Mouse (Mus musculus) right cerebral cortex, adult 2 months (tissue): ENCODE measurements around the gene 6820408C15Rik.
A peak's percentile ranks its signal among the peaks of the same experiment; 100 is the strongest.
"Not testable (repeated sequence)": the region's sequence is repeated elsewhere in the genome, so short reads cannot be mapped to it uniquely, and the experiment has no call there.

Experiments
- DNase-seq, 2 experiments: peaks; one replicate each; pipeline ENCODE4 v3.0.0; 2021 to 2022; ENCODE audit warnings: low spot score in 2 of 2

6820408C15Rik gene

DNA sequence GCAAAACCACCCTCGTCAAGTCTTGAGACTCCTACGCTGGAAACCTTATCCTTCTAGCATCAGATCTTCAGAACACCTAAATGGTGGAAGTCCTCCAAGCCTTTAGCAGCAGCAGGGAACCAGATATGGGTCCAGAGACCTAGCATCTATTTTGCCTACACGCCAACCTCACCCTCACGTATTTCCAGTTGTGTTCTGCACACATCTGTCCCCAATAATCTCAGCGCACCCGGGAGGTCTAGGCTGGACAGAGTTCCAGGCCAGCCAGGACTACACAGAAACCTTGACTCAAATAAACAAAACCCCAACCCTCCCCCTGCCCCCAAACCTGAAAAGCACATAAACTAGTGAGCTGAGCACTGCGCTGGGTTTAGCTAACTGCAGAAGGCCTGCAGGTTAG is 3.9 kb upstream of the 6820408C15Rik start:
- DNase-seq, result no peak

DNA sequence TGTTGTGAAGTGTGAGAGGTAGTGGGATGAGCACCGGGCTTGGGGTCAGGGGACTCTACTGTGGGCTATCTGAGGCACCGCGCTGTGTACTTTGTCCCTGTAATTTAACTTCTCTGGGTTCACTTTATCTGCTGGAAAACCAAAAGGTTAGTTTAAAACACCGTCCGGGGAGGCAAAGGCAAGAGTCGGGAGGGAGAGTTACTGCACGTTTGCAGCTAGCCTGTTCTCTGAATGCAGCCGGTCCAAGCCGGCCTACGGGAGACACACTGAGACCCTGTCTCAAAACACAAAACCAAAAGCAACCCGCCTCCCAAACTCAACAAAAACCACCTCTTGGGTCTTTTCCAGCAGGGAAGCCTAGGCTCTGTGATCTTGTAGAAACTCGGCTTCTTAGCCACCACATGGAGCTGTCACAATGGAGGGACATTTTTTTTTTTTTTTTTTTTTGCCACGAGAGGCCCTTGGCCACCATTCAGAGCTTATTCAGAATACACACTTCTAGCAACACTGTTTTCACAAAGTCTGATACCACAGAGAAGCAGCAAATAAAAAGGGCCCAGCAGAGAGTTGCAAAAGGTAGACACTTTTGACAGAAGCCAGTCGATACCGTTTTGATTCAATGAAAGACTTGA is 2.7 kb upstream of the 6820408C15Rik start:
- peak in 1 of 2 experiments; percentile 24 for DNase-seq

DNA sequence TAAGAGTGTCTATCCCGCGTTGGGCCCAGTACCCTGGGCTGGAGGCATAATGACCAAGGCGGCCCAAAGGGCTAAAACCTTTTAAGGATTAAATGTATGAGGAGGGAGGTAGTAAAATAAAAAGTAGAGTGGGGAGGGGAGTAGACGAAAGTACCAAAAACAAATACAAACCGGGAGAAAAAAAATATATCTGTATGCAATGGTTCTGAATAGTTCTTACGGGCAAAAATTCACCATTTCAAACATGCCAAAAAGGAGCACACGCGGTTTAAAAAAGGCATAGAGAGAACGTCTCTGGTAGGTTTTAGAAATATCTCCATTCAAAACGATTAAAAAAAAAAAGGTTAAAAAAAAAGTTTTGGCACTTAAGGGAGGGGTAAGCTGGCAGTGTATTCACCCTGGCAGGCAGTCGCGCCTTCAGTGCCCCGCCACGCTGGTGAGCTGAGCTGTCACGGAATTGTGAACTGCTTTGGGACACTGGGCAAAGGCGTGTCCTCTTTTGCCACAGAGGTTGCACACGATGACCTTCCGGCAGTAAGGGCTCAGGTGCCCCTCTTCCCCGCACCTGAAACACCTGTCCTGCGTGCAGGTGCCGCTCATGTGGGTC is 2.1 kb upstream of the 6820408C15Rik start:
- DNase-seq, result no peak

DNA sequence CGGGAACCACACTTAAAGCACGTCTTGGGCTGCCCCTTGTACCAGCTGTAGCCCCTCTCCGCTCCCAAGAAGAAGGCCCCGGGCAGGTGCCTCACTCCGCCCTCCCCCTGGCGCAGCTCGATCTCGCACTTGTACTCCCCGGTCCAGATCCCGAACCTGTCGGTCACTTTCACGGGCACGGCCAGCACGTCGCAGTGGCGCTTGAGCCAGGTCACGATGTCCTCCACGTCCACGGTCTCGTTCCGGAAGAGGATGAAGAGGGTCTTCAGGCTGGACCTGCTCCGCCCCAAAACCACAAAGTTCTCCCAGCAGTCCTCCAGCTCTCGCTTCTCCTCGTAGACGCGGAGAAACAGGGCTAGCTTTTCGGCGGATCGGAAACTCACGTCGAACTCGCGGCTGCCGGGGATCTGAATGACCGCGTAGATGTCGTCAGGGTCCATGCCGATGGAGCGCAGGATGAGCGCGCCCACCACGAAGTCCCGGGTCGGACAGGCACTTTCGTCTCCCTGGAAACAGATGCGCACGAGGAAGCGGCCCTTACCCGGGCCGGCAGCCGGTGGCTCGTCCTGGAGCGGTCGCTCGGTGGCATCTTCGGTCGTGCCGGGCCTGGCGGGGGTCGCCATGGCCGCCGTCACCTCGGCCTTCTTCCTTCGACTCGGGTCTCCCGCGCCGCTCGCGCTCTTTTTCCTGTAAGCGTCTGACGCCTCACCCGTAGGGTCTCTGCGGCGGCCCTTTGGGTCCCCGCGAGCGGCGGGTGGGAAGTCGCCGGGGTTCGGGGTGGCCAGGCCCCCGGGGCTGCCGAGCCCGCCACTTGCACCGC is 1.4 kb upstream of the 6820408C15Rik start:
- DNase-seq, result peak in 1 of 2 experiments; percentile 20

DNA sequence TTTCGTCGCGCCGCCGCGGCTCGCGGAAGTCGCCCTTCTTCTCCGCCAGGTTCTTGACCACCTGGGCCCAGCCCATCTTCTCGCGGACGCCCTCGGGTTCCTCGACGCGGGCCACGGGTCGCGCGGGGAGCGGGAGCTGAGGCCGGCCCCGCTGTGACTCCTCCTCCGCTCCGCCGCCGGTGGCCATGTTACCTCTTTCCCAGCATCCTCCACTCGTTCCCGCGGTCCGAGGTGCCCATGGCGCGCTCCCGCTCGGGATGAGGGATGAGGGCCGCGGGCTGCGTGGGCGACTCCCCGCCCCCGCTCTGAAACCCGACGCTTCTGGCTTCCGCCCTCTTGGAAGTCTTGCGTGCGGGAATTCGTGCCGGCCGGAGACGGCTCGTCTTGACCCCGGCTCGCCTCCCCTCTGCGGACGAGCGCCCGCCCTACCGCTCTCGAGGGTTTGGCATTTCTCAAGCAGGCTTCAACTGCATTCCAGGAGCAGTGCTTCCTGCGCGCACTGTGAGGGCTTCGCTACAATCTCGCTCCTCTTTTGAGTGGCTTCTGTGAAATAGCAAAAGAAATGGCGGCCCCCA is 709 bp upstream of the 6820408C15Rik start, which contains the start of gene Zcchc3:
Gene Zcchc3, minus strand, starts transcription at position 437 of the 575 bp plus-strand sequence.
- peak; percentile 85 to 86 for DNase-seq

DNA sequence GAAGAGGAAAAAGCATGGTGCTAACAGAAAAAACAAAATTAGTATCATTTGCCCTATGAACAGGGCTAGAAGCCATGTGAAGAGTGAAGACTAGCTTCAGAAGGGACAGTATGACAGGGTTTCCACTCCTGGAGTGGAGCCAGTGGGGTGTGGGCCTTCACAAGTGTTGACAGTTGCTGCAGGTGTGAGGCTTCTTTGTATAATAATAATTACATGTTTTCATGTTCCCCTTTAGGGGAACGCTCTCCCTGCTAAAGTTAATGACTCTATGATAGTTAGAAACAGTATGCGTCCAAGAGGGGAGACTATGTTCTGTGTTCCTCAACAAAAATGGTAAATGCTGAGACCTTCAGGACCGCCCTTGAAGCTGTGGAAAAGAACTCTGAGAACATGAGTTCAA is 399 bp downstream of the 6820408C15Rik start:
- DNase-seq, result no peak

DNA sequence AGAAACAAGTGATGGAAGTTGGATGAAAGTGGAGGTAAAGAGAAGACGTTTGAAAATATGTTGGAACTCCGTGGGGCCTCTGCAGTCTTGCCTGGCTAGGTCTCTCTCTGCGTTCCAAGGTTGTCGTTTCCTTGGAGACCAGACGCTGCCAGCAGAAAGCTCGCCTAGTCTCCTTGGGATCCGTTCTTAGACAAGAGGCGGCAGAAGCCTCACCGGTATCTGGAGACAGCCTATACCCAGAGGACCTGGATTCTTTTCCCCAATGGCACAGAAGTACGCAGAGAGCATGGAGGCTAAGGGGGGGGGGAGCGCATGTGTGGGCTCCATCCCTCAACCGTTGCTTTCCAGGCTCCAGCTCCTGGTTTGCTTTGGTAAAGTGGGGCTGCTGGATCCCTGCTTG is 12.1 kb downstream of the 6820408C15Rik start:
- DNase-seq, result peak; percentile 55 to 59

DNA sequence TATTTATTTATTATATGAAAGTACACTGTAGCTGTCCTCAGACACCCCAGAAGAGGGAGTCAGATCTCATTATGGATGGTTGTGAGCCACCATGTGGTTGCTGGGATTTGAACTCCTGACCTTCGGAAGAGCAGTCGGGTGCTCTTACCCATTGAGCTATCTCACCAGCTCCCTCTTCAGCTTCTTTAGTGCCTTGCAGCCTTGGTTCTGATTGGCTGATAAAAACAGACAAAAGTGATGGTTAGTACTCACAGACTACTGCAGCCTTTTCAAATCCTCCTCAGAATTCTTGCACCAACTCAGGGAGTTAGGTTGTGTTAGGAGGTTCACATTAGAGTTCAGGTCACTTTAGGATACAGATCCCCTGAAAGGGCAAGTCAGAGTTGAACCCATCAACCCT is 13.1 kb downstream of the 6820408C15Rik start:
- DNase-seq, result not testable (repeated sequence)

DNA sequence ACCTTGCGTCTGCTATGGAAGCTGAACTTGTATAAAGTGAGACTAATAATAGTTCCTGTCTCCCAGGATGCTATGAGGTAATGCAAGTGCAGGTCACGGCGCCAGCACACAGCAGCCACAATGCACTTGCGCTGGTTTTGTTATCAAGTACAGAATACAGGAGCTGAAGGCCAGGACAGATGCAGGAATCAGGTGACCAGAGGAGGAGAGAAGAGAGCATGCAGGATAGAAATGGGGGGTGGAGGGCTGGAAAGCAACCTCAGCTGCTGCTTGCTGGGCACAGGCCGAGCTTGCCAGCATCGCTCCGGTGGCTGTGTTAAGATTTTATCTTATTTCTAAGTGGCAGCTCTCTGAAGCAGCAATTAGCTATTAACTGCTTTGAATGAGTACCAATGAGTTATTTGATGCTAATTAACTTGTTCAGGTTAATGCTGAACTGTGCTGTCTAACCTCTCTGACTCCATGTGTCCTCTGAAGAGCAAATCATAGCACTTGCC is 21.1 kb downstream of the 6820408C15Rik start:
- DNase-seq, result no peak

DNA sequence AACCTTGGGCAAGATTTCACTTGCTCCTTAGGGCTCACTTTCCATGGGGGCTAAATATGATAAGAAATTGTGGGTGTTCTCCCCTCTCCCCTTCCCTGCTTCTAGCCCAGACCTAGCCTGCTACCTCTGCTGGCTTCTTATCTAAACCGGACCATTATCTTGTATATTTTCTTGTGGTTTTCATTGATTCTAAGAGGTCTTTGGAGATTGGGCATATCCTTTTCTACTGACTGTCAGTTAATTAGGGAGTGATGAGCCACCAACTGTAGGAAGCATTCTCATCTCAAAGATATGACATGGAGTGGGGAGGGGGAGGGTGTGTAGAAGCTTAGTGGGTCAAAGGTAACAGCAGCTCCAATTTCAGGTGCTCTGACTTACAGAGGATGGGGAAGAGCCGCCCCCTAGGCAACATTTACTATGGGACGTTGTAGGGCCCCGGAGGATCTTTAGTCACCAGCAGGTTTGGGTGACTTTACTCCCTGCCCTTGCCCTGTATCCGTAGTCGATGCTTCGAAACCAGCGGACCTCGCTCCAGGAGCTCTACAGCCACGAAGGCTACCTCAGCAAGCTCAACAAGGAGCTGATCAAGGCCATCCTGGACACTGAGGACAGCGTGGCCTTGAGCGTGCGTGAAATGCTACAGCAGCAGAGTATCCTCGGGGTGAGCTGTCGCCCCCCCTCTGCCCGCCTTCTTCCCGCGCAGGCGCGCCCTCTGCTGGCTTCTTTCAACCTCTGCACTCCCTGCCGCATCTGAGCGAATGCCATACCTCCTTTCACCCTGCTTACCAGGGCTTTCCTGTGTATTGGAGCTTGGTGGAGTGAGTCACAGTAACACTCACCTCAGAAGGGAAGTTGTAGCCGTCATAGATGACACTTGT is 21.8 kb downstream of the 6820408C15Rik start:
- DNase-seq, result peak; percentile 84 to 90

DNA sequence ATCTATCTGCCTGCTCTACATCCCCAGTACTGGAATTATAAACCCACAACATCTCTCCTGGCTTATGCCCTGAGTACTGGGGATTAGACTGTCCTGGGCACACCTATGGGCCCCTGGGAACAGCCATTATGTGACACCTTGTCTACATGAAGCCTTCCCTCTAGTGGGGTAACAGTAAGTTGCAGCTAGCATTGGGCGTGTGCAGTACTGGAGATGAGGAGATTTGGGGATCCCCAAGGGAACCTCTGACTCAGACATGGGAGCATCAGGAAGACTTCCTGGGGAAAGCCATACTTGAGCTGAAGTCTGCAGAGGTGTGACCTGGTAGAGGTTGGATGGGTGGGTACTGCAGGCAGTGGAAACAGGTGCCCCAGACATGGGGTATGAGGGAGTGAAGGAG is 23.6 kb downstream of the 6820408C15Rik start:
- no peak for DNase-seq

DNA sequence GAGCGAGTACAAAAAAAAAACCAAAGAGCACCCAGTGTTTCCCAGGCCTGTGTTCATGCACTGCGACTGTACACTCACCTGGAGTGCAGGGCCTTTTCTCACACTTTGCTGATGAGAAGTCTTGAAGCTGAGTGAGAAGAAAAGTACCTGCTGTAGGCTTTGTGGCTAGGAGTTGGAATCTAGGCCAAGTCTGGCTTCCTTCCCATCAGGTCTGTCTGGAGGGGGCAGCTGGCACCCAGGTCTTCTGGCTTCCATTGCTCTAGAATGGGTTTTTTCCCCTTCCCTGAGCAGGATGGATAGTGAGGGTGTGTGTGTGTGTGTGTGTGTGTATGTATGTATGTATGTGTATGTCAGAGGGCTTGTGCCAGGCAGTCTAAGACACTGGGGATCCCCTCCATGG is 24.4 kb downstream of the 6820408C15Rik start:
- DNase-seq, result no peak

DNA sequence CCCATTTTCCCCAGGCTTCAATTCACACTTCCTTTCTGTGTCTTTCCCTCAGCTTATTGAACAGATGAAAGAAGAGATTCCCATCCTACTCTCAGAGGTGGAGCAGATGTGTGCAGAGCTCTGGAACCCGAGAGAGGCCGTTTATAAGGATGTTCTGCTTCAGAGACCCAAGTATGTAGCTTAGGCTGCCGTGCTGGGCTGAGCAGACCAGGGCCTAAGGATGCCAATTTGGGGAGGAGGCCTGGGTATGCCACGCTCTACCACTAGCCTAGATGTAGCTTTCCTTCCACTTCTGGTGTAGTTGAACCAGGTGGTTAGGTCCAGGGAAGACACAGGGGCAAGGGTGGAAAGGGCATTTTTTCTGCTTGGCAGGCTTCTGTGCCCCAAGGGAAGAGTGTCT is 26.9 kb downstream of the 6820408C15Rik start:
- no peak for DNase-seq

DNA sequence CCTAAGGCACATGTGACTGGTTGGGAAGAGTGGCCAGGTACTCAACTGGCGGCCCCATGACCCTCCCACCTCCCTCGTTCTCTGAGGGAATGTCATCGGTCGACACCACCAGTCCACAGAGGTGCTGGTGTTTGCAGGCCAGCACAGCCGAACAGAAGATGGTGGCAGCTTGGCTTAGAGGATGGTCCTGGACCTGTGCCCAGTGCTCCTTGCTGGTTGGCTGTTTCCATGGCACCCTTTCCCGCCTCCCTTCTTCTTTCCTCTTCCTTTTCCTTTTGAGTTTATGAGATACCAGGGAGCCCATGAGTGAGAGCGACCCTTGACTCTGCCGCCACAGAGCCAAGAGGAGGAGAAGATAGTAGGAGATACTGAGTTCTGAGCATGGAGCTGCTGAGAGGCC is 27.9 kb downstream of the 6820408C15Rik start:
- DNase-seq, result no peak

DNA sequence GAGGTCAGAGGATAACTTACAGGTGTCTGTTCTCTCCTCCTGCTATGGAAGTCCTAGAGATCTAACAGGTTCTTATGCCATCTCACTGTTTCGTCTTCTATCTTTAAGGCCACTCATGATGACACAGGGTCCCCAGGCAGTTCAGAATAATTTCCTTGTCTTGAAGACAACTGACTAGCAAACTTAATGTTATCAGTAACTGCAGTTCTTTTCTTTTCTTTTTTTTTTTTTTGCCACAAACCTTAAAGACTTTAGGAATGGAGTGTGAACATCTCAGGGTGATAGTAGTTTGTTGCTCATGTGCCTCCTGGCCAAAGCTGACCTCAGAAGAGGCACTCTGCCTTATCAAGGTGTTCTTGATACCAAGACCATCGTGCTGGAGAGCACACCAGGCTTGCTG is 31.3 kb downstream of the 6820408C15Rik start:
- DNase-seq, result no peak

DNA sequence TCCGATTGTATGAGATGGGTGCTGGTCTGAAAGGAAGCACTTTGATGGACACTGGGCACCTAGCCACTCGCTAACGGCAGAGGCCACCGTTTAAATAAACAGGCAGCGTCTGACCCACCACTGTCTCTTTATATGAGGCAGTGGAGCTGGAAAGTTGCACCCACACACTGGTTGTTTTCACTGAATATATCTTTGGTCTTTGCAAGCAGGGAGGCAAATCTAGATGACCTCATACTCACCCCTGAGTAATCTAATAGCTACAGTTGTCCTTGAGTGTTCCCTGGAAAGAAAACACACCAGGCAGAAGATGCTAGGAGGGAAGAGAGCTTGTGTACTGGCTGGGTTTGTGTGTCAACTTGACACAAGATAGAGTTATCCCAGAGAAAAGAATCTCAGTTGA is 32.1 kb downstream of the 6820408C15Rik start:
- no peak for DNase-seq

DNA sequence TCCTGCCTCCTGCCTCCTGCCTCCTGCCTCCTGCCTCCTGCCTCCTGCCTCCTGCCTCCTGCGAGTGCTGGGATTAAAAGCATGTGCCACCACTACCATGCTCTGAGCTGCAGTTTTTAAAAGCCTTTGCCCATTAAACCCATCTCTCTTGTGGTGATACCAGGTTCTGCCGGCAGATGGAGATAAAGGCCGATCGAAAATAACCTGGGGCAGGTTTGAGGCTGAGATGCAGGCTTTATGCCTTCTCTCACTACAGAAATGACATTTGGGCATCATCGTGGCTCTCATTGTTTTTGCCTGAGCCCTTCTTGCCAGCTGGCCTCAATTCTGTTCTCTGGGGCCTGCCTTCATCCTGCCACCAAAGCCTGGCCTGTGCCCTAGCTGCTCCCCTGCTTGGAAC is 34.9 kb downstream of the 6820408C15Rik start:
- DNase-seq, result peak; percentile 77 to 85

DNA sequence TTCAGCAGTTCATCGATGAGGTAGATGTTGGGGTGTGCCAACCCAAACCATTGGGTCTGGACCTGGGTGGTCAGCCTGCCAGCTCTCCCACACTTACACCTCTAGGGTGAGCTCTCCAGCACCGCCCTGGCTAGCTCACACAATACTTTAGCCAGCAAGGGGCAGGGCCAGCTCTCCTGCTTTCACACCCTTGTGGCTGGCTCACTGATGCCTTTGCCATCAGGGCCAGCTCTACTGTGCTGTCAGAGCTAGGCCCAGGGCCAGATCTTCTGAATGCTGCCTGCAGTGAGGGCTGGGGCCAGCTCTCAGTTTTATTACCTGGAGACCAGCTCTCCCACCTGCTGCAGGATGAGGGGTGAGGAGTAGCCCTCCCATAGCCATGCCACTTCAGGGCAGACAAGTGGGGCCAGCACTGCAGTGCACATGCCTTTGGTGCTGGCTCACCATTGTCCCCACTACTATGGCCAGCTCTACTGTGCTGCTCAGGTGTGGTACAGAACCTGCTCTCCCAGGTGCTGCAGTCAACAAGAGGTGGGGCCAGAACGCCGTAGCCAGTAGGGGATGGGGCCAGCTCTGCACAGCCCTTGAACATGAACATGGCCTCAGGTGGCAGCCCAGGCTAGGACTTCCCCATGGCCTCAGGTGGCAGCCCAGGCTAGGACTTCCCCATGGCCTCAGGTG is 36.9 kb downstream of the 6820408C15Rik start:
- DNase-seq, result no peak

DNA sequence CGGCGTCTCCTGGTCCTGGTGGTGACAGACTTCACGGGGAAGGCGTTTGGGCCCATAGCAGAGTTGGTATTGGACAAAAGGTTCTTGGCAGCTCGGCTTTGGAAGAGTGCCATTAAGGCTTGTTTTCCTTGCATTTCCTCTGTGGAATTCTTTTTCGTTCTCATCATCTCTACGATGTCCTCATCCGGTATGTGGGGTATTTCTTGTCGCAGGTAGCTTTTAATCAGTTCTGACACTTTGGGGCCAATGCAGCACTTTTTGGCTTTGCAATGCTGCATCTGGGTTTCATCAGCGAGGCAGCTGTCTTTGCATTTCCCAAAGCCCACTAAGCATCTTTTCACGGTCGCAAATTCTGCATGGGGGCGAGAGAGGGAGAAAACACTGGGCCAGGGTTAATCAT is 43.9 kb downstream of the 6820408C15Rik start:
- no peak for DNase-seq

DNA sequence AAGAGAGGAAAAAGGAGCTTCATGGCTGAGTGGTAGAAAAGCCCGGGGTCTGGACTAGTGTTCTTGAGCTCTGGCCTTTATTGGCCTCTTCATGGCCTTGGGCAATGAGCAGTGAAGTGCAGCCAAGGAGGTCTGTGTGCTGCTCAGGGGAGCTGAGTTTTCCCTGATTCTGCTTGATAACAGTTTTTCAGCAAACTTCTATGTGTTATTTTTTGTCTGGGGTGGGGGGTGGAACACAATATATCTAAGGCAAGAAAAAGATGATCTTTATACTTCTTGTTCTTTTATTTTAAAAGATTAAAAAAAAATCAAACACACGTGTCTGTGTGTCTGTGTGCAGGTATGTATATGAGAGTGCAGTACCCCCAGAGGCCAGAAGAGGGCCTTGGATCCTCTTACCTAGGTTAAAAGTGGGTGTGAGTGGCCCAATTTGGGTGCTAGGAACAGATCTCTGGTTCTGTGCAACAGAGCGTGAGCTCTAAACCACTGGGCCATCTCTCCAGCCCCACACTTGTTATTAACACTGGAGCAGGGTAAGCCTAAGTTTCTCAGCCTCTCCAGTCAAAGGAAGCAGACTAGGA is 49.3 kb downstream of the 6820408C15Rik start, which contains the start of gene Defb23:
Gene Defb23, minus strand, starts transcription at position 51 of the 581 bp plus-strand sequence.
- no peak for DNase-seq
